Mouse (Mus musculus): ENCODE results near the gene Mdfi. TPM values are rescaled to one million over a fixed set of nuclear protein-coding genes. Genes with fewer than 3 reads are reported as not detected.
"Not testable (repeated sequence)": the region's sequence is repeated elsewhere in the genome, so short reads cannot be mapped to it uniquely, and the experiment has no call there.

Mdfi gene
- polyA plus RNA-seq (2012; rRNA removed) = 4.3 and 4.6 TPM in 2 replicates

DNA sequence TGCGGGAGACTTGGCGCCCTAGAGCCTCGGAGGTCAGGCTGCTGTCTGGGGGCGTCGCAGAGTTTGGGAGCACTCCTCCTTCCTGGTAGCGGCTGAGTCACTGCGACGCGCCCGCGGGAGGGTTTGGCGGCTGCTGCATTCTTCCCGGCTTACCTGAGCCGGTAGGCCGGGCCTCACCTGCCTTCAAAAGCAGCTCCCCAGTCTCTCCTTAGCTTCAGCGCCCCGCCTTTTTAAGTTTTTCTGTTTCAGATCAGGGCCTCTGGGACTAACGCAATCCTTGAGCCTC lies at the start of gene Mdfi:
Mdfi (minus strand) TSS at position 210 of the 286 bp plus-strand sequence.
- DNase-seq (ENCODE audit: low read depth, low spot score) = no peak
- WGBS = 8% methylated on average over 16 of the region's 18 CpGs

GRCm38 (mm10) chr17:47883099-47883498 lies 48.6 kb upstream of the Mdfi start:
- 82% methylated on average over 5 of the region's 5 CpGs for WGBS
- no peak for DNase-seq (ENCODE audit: low read depth, low spot score)

GRCm38 (mm10) chr17:47881330-47881729 lies 46.8 kb upstream of the Mdfi start:
- WGBS = 80% methylated on average over 13 of the region's 13 CpGs
- DNase-seq (ENCODE audit: low read depth, low spot score) = no peak

DNA sequence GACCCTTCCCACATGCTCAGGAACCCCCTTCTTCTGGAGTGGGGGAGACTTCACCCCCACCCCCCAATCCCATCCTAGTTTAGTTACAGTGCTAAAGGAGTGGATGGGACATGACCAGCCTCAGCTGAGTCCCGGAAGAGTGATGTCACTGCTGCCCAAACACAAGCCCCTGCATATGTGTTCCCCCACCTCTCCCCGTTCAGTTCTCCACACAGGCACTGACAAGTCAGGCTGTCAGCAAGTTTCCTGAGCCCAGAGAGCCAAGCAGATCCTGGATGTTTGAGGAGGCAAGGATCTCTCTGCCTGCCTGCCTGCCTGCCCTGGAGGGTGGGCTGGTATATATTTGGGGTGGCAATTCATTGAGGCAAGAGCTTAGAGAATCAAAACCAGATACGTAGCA lies 44.7 kb upstream of the Mdfi start:
- DNase-seq (ENCODE audit: low read depth, low spot score) = no peak
- WGBS = 76% methylated on average over 3 of the region's 3 CpGs

DNA sequence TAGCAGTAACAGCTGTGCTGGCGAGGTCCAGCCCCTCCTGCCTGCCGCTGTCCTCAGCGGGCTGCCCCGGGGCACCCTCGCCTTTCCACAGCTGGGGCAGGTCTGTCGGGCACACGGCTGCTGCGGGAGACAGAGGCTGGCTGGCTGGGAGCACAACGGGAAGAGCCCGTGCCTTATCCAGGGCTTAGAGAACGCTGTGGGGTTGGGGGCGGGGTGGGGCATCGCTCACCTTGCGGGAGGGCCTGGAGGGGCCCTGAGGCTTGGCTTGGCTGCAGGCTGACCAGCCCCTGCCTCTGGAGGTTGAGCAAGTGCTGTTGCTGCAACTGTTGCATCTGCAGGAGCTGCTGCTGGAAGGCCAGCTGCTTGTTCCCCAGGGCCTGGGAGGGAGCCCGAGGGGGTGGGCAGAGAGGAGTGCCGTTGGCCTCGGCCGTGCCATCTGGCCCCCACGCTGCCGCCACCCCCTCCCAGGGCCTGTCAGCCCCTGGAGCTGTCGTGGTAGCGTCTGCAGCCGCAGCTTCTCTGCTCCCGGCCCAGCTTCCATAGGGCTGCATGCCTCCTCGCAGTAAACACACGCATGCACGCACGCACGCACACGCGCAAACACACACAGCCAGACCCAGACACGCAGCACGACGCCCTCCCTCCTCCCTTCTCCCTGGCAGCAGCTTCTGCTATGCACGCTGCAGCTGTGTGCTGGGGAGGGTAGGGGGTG lies 44.0 kb upstream of the Mdfi start:
- WGBS = 75% methylated on average over 35 of the region's 35 CpGs
- no peak for DNase-seq (ENCODE audit: low read depth, low spot score)

DNA sequence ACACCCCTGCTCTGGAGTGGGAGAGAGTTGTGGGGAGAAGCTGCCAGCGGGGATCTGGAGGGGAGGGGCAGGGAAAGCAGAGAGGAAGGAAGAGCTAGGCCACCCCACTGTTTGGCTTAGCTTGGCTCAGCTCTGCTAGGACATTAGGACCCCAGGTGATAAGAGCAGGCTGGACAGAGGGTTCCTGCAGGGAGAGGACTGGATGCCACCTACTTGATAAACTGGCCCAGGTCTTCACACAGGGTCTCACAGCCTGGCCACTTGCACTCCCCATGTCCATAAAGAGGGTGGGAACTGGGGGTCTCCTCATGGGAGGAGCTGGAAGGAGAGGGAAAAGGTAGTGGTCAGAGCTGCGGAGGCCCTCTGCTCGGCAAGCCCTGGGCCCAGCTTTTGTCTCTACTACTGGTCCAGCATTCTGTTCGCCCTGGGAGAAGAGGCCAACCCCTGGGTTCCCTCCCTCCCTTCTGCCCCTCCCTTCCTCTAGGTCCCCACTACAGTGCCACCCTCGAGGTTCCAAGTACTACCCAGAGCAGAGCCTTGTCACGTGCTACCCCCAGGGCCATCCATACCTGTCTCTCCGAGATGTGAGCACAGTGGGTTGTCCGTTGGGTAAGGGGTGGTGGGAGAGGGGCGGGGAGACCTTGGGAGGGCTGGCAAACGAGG lies 43.4 kb upstream of the Mdfi start:
- 79% methylated on average over 10 of the region's 10 CpGs for WGBS
- DNase-seq (ENCODE audit: low read depth, low spot score) = no peak

- WGBS = 83% methylated on average over 26 of the region's 26 CpGs
- no peak for DNase-seq (ENCODE audit: low read depth, low spot score)
Observed at GRCm38 (mm10) chr17:47876776-47877714, 42.6 kb upstream of the Mdfi start.

- peak; percentile 48 for DNase-seq (ENCODE audit: low read depth, low spot score)
- 11% methylated on average over 9 of the region's 9 CpGs for WGBS
Observed at GRCm38 (mm10) chr17:47873341-47873791, 38.9 kb upstream of the Mdfi start.

DNA sequence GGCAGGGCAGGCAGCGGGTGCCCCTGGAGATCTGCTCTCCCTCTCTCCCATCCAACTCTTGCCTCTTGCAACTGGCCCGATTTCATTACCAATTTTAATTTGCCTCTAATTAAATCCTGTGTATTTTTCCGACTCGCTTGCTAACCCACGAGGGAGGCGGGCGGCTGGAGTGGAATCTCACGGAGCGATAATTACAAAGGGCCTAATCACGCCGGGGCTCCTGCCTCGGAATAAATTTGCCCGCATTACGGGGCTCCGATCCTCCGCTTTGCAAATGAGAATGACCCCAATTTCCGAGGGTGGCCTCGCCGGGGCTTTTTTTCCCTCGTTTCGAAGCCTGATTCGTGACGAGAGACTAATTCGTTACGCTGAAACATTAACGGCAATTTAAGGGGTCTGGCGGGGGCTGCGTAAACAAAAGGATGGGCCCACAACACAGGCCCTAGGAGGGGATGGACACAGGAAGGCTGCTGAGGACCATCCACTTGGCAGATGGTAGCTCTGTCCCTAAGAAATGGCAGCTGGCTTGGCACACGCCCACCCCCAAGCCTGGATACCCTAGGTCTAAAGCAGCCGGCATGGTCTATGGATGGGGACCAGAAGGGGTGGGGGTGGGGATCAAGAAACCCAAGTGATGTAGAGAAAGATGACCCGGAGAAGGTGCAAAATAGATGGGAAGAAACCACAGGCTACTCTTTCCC lies 38.0 kb upstream of the Mdfi start:
- 95% methylated on average over 31 of the region's 31 CpGs for WGBS
- no peak for DNase-seq (ENCODE audit: low read depth, low spot score)

DNA sequence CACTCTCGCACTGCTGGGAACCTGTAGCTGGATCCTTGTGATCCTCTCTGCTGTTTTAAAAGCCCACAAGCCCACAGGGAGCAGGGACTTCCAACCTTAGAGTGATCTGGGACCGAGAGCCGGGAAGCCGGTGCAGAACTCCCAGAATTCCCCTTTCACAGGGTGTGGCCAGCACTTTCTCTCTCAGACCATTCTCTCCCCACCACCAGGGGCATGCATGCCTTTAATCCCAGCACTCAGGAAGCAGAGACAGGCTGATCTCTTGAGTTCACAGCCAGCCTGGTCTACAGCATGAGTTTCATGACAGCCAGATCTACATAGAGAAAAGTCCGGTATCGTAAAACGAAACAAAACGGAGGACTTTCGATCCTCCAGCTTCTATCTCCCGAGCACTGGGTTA lies 35.4 kb upstream of the Mdfi start:
- WGBS = 88% methylated on average over 10 of the region's 10 CpGs
- DNase-seq (ENCODE audit: low read depth, low spot score) = no peak

DNA sequence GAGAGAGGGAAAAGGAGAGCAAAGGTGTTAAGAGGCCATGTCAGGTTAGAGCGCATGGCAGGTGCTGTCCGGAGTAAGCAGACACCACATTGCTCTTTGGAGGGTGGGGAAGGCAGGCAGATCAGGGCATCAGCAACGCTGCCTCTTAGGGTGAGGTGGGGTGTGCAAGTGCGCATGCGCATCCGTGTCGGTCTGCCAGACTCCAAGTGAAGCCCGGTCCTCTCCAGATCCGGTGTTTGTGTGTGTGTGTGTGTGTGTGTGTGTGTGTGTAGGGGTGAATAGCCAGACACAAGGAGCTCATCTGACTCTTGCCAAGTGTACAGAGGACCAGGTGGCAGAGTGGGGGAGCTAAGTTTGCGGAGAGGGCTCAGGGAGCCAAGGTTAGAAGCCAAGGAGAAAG lies 31.5 kb upstream of the Mdfi start:
- 66% methylated on average over 10 of the region's 10 CpGs for WGBS
- no peak for DNase-seq (ENCODE audit: low read depth, low spot score)

- peak; percentile 50 for DNase-seq (ENCODE audit: low read depth, low spot score)
- 2% methylated on average over 17 of the region's 17 CpGs for WGBS
Observed at GRCm38 (mm10) chr17:47864496-47864895, 30.0 kb upstream of the Mdfi start.

GRCm38 (mm10) chr17:47863437-47863836 lies 28.9 kb upstream of the Mdfi start:
- WGBS = 27% methylated on average over 11 of the region's 11 CpGs
- no peak for DNase-seq (ENCODE audit: low read depth, low spot score)

DNA sequence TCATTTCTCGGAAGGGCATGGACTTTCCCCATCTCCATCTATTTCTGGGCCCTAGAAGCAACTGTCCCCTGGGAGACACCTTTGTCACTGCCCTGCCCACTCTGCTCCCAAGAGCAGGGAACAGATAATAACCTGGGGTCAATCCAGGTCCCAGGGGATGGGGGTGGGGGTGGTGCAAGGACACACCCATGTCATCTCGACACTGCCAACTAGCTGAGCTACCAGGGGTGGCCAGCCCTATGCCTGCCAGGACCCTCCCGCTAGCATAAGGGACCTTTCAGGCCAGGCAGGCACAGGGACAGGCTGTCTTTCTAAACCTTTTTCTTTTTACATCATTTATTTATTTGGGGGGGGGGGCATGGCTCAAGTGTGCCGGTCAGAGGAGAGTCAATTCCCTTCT lies 28.5 kb upstream of the Mdfi start:
- DNase-seq (ENCODE audit: low read depth, low spot score) = no peak
- 33% methylated on average over 4 of the region's 4 CpGs for WGBS

DNA sequence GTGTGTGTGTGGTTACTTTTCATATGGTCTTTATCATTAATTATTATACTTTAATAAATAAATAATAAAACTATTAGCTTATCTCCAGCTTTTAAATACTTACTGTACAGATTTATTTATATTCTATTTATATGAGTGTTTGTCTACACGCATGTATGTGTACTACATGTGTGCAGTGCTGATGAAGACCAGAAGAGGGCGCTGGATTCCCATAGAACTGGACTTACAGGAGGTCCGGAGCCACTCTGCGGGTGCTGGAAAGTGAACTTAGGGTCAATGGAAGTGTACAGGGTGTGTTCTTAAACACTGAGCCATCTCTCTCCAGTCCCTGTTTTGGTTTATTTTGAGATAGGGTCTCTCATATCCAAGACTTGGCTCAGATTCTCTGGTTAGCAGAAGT lies 21.1 kb upstream of the Mdfi start:
- WGBS = 84% methylated on average over 4 of the region's 4 CpGs
- DNase-seq (ENCODE audit: low read depth, low spot score) = no peak

DNA sequence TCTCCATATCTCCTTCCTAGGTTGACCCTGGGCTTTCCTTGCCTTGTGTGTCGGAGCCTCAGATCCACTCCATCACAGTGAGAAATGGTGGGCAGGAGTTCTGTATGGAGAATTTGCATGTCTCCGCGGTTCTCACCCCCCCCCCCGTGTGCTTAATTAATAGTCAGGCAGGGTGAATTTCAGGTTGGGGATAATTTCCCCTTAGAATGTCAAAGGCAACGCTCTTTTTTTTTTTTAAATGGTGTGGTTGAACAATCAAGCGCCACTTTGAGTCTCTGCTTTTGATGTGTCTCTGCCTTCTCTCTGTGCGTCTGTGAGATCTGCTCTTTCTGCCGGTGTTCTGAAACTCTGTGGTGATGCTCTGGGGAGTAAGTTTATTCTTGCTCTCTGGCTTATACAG lies 20.4 kb upstream of the Mdfi start:
- 90% methylated on average over 8 of the region's 8 CpGs for WGBS
- DNase-seq (ENCODE audit: low read depth, low spot score) = no peak

DNA sequence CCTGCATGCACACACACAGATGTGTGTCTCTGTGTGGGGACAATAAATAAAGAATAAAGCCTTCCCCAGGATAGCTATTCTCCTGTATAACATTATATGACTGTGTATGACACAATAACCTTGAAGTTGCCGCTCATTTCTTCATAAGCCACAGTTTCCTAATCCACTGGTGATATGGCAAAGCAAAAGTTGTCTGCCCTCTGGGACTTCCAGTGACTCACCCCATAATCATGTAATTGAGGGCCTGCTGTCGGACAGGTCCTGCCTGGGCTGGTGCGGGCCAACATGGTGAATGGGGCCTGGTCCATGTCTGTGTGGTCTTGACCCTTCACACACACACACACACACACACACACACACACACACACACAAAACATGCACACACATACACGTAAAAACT lies 19.3 kb upstream of the Mdfi start:
- no peak for DNase-seq (ENCODE audit: low read depth, low spot score)
- WGBS = 57% methylated on average over 4 of the region's 4 CpGs

GRCm38 (mm10) chr17:47853336-47853735 lies 18.8 kb upstream of the Mdfi start:
- no peak for DNase-seq (ENCODE audit: low read depth, low spot score)
- 81% methylated on average over 3 of the region's 4 CpGs for WGBS

- 10% methylated on average over 22 of the region's 22 CpGs for WGBS
- not testable (repeated sequence) for DNase-seq (ENCODE audit: low read depth, low spot score)
Observed at GRCm38 (mm10) chr17:47851798-47852360, 17.4 kb upstream of the Mdfi start.
